Comparison of ENCODE assay signal across 17 mouse cellular contexts in the genomic region with DNA sequence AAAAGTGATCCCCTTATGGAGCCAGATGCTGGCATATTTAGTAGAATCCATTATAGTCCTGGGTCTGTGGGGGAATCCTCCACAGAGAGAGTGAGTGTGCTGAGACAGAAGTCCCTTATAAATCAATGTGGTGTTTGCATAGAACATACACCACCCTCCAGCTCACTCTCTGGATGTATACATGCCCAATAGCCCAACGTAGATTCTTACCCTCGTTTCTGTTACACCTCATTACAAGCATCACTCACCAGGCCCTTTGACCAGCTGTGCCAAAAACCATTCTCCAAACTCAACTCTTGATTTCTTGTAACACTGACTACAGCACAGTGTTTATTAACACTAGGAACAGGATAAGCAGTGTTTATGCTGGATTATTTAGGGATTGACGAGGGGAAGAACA.
"Had no signal": no experiment of that assay in that cellular context is flagged by ENCODE, and none has a peak within 500 bp of the region (broad histone marks: within the 10 kb centered on the region; RNA-seq: fewer than 3 reads in every experiment).

No protein-coding gene starts in this region.

- H3K4me1 ChIP-seq: liver, embryonic 13.5 days; liver, embryonic 15.5 days; megakaryocyte, embryonic 14.5 days; midbrain, embryonic 13.5 days; midbrain, embryonic 15.5 days; neural tube, embryonic 12.5 days; stomach, embryonic 15.5 days had no signal

- ATAC-seq: liver, postnatal 0 days; midbrain, embryonic 13.5 days; midbrain, embryonic 15.5 days had no signal

- H3K36me3 ChIP-seq: liver, embryonic 13.5 days; liver, embryonic 15.5 days; midbrain, embryonic 13.5 days; midbrain, embryonic 15.5 days; neural tube, embryonic 12.5 days; stomach, embryonic 15.5 days had no signal

- DNase-seq: liver, embryonic 13.5 days; liver, postnatal 0 days; lung, postnatal 14 days; lung, postnatal 36 days; right cerebral cortex, postnatal 14 days; thymus, adult 2 months; thymus, postnatal 25 days; thymus, postnatal 4 days had no signal

- H3K27ac ChIP-seq: liver, embryonic 13.5 days; liver, embryonic 15.5 days; macrophage; midbrain, embryonic 13.5 days; midbrain, embryonic 15.5 days; neural tube, embryonic 12.5 days; stomach, embryonic 15.5 days; stomach, postnatal 0 days had no signal

- H3K4me3 ChIP-seq: liver, embryonic 13.5 days; liver, embryonic 15.5 days; megakaryocyte, embryonic 14.5 days; midbrain, embryonic 13.5 days; midbrain, embryonic 15.5 days; neural tube, embryonic 12.5 days; stomach, embryonic 15.5 days had no signal

- H3K9me3 ChIP-seq: liver, embryonic 13.5 days; midbrain, embryonic 13.5 days; midbrain, embryonic 15.5 days; neural tube, embryonic 12.5 days; stomach, embryonic 15.5 days had no signal

- H3K4me2 ChIP-seq: liver, embryonic 13.5 days; liver, embryonic 15.5 days; midbrain, embryonic 11.5 days; midbrain, embryonic 13.5 days; midbrain, embryonic 15.5 days; neural tube, embryonic 12.5 days; stomach, embryonic 15.5 days had no signal

- H3K27me3 ChIP-seq: liver, embryonic 13.5 days; liver, embryonic 15.5 days; megakaryocyte, embryonic 14.5 days; midbrain, embryonic 13.5 days; midbrain, embryonic 15.5 days; neural tube, embryonic 12.5 days; stomach, embryonic 15.5 days had no signal

- H3K9ac ChIP-seq: liver, embryonic 13.5 days; liver, embryonic 15.5 days; liver, postnatal 0 days; midbrain, embryonic 13.5 days; midbrain, embryonic 15.5 days; neural tube, embryonic 12.5 days; stomach, embryonic 15.5 days had no signal
